Mouse (Mus musculus) kidney, embryonic 16.5 days (tissue): ENCODE data around the gene Coa3. TPM values are rescaled to one million over a fixed set of nuclear protein-coding genes. Genes with fewer than 3 reads are reported as not detected.

ENCODE experiments used
- ATAC-seq: fragments of 200-750 bp; cut with Nextera tagmentation; 2 replicates; pipeline ENCODE4 v1.8.0; 2017; ENCODE audit warnings: moderate TSS enrichment; ENCODE audit not compliant: low FRiP score, low TSS enrichment
- H3K27ac ChIP-seq: fragments of 300-500 bp; sonication (generic); 2 replicates; pipeline ENCODE4 v1.5.1; 2014; ENCODE audit warnings: low read length
- H3K27me3 ChIP-seq: fragments of 300-500 bp; sonication (generic); 2 replicates; pipeline ENCODE4 v1.6.1; 2014; ENCODE audit warnings: low read length, control low read depth, mixed read lengths; ENCODE audit not compliant: insufficient read depth
- H3K36me3 ChIP-seq: fragments of 300-500 bp; sonication (generic); 2 replicates; pipeline ENCODE4 v1.6.1; 2014; ENCODE audit warnings: low read length, control low read depth, mixed read lengths; ENCODE audit not compliant: insufficient read depth
- H3K4me1 ChIP-seq: fragments of 300-500 bp; sonication (generic); 2 replicates; pipeline ENCODE4 v1.6.1; 2014; ENCODE audit warnings: low read length, control low read depth, mixed read lengths; ENCODE audit not compliant: insufficient read depth
- H3K4me2 ChIP-seq: fragments of 300-500 bp; sonication (generic); replicated peaks from 2 replicates; pipeline ENCODE4 v1.6.1; 2014; ENCODE audit warnings: low read depth, low read length
- H3K4me3 ChIP-seq: fragments of 300-500 bp; sonication (generic); 2 replicates; pipeline ENCODE4 v1.5.1; 2014; ENCODE audit warnings: mild to moderate bottlenecking, low read length
- H3K9ac ChIP-seq: fragments of 300-500 bp; sonication (generic); replicated peaks from 2 replicates; pipeline ENCODE4 v1.6.1; 2014; ENCODE audit warnings: low read length
- H3K9me3 ChIP-seq: fragments of 300-500 bp; sonication (generic); 2 replicates; pipeline ENCODE4 v1.6.1; 2016; ENCODE audit warnings: low read length, control low read depth
- WGBS: fragments of 180-500 bp; shearing (Covaris S2); extraction: QIAGEN DNeasy Blood & Tissue Kit; methylation state at CpG from one replicate; pipeline ENCODE4 v1.1.7; 2014; 5-methylcytosine and 5-hydroxymethylcytosine counted together
- polyA plus RNA-seq: library from polyadenylated mRNA; unstranded; fragments of >200 nt; fragmentation: Nextera tagmentation; extraction: Ambion mirVana; gene quantifications from 2 replicates; pipeline ENCODE4 v1.2.1, GENCODE M21; 2015

The Coa3 gene
- polyA plus RNA-seq, 1 experiment from 2014 or later: 200 TPM

- Histone ChIP-seq H3K4me1 (peaks cover 36% of the 10 kb centered on the region), H3K27me3 (no peaks in the 10 kb centered on the region), H3K36me3 (0 out of 2 replicates have a peak, but pooled peaks cover 3% of the 10 kb centered on the region), H3K4me3 (no peak overlapping the region), H3K9me3 (no peaks in the 10 kb centered on the region), H3K4me2 (no peak overlapping the region), H3K27ac (peak overlapping the region; percentile 59), H3K9ac (peak overlapping the region; percentile 32; the same call in 1 of the 2 replicates)
- ATAC-seq: no peak
- 37% methylated on average over 4 of the region's 4 CpGs for WGBS
These were observed 4.9 kb upstream of the Coa3 start for GRCm38 (mm10) chr11:101283805-101284204.

GRCm38 (mm10) chr11:101282896-101283295 is 4.0 kb upstream of the Coa3 start:
- H3K36me3 ChIP-seq: no peaks in the 10 kb centered on the region
- H3K27ac ChIP-seq: peak overlapping the region; percentile 59
- H3K9me3 ChIP-seq: no peaks in the 10 kb centered on the region
- peaks cover 39% of the 10 kb centered on the region for H3K4me1 ChIP-seq
- no peak overlapping the region for H3K9ac ChIP-seq
- WGBS: 9% methylated on average over 5 of the region's 5 CpGs
- no peak for ATAC-seq
- no peaks in the 10 kb centered on the region for H3K27me3 ChIP-seq
- no peak overlapping the region for H3K4me3 ChIP-seq
- H3K4me2 ChIP-seq: no peak overlapping the region

DNA sequence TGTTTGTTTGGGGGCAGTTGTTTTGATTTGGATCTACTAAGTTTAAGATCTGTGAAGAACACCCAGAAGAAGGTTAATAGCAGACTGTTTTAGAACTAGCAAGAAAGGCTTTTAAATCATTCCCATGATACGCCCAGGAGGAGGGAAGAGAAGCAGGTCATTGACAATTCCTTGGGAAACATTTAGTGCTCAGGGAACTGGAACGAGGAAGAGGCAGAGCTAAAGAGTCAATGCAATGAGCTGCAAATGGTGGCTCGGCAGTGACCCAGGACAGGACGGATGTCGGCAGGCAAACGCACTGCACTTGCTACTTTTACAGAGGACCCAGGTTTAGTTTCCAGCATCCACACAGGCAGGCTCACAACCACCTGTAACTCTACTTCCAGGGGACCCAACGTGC is 1.9 kb upstream of the Coa3 start:
- no peaks in the 10 kb centered on the region for H3K27me3 ChIP-seq
- no peak overlapping the region for H3K9ac ChIP-seq
- no peak overlapping the region for H3K4me2 ChIP-seq
- H3K4me3 ChIP-seq: no peak overlapping the region
- H3K27ac ChIP-seq: peak overlapping the region; percentile 46
- peaks cover 7% of the 10 kb centered on the region for H3K36me3 ChIP-seq
- WGBS: 15% methylated on average over 7 of the region's 7 CpGs
- no peak for ATAC-seq
- peaks cover 60% of the 10 kb centered on the region for H3K4me1 ChIP-seq
- no peaks in the 10 kb centered on the region for H3K9me3 ChIP-seq

GRCm38 (mm10) chr11:101279193-101279569 is 267 bp upstream of the Coa3 start:
- Histone ChIP-seq H3K9me3 (no peaks in the 10 kb centered on the region), H3K4me2 (peak overlapping the region; percentile 49), H3K9ac (peak overlapping the region; percentile 4; the same call in 1 of the 2 replicates), H3K27me3 (no peaks in the 10 kb centered on the region), H3K4me1 (peaks cover 53% of the 10 kb centered on the region), H3K36me3 (peaks cover 7% of the 10 kb centered on the region), H3K4me3 (peak overlapping the region; percentile 63), H3K27ac (no peak overlapping the region)
- no peak for ATAC-seq
- 48% methylated on average over 14 of the region's 14 CpGs for WGBS

- Histone ChIP-seq H3K9ac (peak overlapping the region; percentile 70), H3K27me3 (no peaks in the 10 kb centered on the region), H3K4me1 (peaks cover 40% of the 10 kb centered on the region), H3K36me3 (peaks cover 7% of the 10 kb centered on the region), H3K4me3 (peak overlapping the region; percentile 63), H3K27ac (peak overlapping the region; percentile 85), H3K9me3 (no peaks in the 10 kb centered on the region), H3K4me2 (peak overlapping the region; percentile 81)
- peak; percentile 55 for ATAC-seq
- WGBS: 32% methylated on average over 12 of the region's 12 CpGs
These were observed 1.3 kb downstream of the Coa3 start for GRCm38 (mm10) chr11:101277381-101278222.

GRCm38 (mm10) chr11:101276319-101277070 is 2.4 kb downstream of the Coa3 start:
- peak overlapping the region; percentile 85 for H3K27ac ChIP-seq
- 0 out of 2 replicates have a peak overlapping the region, but pooled peaks have one; percentile 4 for H3K4me3 ChIP-seq

GRCm38 (mm10) chr11:101275309-101275708 is 3.6 kb downstream of the Coa3 start:
- Histone ChIP-seq H3K27ac (no peak overlapping the region), H3K9me3 (no peaks in the 10 kb centered on the region), H3K4me2 (no peak overlapping the region), H3K27me3 (no peaks in the 10 kb centered on the region), H3K4me3 (no peak overlapping the region), H3K36me3 (peaks cover 7% of the 10 kb centered on the region), H3K9ac (no peak overlapping the region), H3K4me1 (peaks cover 36% of the 10 kb centered on the region)
- ATAC-seq: no peak
- 75% methylated on average over 4 of the region's 4 CpGs for WGBS

More at GRCm38 (mm10) chr11:101276319-101277070, 2.4 kb downstream of the Coa3 start:
- Histone ChIP-seq H3K27me3 (no peaks in the 10 kb centered on the region), H3K4me2 (peak overlapping the region; percentile 81), H3K4me1 (peaks cover 40% of the 10 kb centered on the region), H3K9ac (peak overlapping the region; percentile 29; the same call in 1 of the 2 replicates), H3K36me3 (peaks cover 7% of the 10 kb centered on the region), H3K9me3 (no peaks in the 10 kb centered on the region)
- ATAC-seq: no peak
- 35% methylated on average over 27 of the region's 27 CpGs for WGBS

GRCm38 (mm10) chr11:101272446-101272845 is 6.5 kb downstream of the Coa3 start:
- no peak overlapping the region for H3K9ac ChIP-seq
- peaks cover 24% of the 10 kb centered on the region for H3K4me1 ChIP-seq
- no peak overlapping the region for H3K4me3 ChIP-seq
- no peaks in the 10 kb centered on the region for H3K27me3 ChIP-seq
- H3K9me3 ChIP-seq: no peaks in the 10 kb centered on the region
- 84% methylated on average over 3 of the region's 3 CpGs for WGBS
- H3K27ac ChIP-seq: no peak overlapping the region
- H3K36me3 ChIP-seq: peaks cover 7% of the 10 kb centered on the region
- ATAC-seq: no peak
- H3K4me2 ChIP-seq: no peak overlapping the region

DNA sequence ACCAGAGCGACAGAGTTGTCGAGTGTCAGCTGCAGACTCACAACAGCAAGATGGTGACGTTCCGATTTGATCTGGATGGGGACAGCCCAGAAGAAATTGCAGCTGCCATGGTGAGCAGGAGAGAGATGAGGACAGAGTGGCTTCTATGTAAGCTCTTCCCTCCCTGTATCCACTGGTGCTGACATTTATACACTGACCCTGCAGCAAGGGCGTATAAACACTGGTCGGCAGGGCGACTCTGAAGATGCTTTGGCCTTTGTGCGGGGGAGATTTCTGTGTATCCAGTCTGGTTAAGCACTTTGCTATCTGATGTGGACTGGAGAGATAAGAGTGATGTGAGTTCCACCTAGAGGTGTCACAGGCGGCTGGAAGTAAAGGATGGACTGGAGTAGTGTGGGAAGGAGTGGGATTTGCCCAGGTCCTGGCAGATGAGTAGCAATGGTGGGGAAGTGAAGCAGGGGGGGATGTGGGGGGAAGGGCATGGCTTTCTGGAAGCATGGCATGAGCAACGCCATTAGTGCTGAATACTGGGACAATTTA is 9.3 kb downstream of the Coa3 start:
- Histone ChIP-seq H3K36me3 (peaks cover 3% of the 10 kb centered on the region; the same call in 1 of the 2 replicates), H3K4me2 (no peak overlapping the region), H3K27ac (no peak overlapping the region), H3K4me1 (peaks cover 20% of the 10 kb centered on the region), H3K4me3 (no peak overlapping the region), H3K27me3 (peaks cover 8% of the 10 kb centered on the region; the same call in 1 of the 2 replicates), H3K9ac (no peak overlapping the region), H3K9me3 (no peaks in the 10 kb centered on the region)
- ATAC-seq: 0 out of 2 replicates have a peak, but pooled peaks have one; percentile 43
- WGBS: 17% methylated on average over 10 of the region's 10 CpGs
